Mouse (Mus musculus) hindlimb bud, embryonic 11.5 days (tissue): ENCODE results near the gene Nudcd2.
"Not testable (repeated sequence)": the region's sequence is repeated elsewhere in the genome, so short reads cannot be mapped to it uniquely, and the experiment has no call there.

Experiments used
- DNase-seq: peaks from one replicate; pipeline ENCODE4 v3.0.0-alpha.2; 2012; ENCODE audit warnings: low read depth, low spot score; ENCODE audit errors: extremely low spot score

Nudcd2 gene

DNA sequence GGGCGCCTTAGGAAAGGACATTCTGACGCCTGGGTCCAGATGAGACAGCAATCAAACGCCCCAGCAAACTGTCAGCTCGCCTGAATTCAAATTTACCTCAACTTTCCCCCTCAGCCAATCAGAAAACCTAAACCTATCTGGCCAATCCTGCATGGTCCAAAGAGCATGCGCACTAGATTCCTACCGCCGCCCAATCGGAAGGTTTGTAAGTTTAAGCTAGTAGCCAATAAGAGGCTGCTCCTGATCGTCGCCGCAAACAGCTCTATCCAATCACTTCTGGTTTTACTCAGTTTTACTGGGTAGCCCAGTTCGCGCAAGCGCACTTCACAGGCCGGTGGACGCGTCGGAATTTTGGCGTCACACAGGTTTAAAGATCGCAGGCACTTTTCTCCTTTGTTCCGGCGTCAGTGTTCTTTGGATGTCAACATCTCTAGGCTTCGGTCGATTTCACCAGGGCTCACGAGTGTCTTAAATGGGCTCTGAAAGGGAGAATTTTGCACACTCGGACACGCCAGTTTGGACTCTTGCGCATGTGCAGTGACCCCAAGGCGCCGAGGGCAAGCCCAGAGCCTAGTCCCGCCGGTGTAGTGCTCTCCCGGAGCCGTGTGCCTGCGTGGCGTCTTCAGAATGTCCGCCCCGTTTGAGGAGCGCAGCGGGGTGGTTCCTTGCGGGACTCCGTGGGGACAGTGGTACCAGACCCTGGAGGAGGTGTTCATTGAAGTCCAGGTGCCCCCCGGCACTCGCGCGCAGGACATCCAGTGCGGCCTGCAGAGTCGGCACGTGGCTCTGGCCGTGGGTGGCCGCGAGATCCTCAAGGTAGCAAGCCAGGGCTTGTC, at the start of gene Nudcd2, which contains the start of gene Hmmr:
Gene Nudcd2 (plus strand): TSS at position 329 of the 836 bp plus-strand sequence.
Gene Hmmr (minus strand): TSS at position 84 of the 836 bp plus-strand sequence.
- DNase-seq, result peak; percentile 97

DNA sequence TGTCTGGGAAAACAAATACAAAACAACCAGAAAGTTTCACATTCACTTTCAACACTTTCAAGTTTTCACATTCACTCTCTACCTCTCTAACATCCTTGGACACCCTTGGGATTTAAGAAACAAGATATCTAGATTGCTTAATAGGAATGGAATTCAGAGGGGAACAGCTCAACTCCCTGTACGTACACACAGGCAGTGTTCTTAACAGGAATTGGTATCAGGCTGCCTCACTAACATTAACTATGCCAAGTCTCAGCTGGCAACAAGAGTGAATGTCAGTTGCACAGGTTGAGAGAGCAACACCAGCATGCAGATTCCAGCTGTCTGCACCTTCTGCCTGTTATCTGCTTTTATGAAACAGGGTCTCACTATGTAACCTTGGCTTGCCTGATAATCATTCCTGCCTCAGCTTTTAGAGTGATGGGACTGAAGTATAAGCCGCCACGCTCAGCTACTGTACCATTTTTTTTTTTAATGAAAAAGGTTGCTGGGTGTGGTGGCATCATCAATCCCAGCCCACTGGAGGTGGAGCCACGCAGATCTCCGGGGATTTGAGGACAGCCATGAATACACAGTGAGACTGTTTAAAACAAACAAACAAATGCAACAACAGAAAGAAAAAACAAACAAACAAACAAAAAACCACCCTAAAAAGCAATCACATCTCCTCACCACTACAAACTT, 42.9 kb upstream of the Nudcd2 start:
- no peak for DNase-seq

DNA sequence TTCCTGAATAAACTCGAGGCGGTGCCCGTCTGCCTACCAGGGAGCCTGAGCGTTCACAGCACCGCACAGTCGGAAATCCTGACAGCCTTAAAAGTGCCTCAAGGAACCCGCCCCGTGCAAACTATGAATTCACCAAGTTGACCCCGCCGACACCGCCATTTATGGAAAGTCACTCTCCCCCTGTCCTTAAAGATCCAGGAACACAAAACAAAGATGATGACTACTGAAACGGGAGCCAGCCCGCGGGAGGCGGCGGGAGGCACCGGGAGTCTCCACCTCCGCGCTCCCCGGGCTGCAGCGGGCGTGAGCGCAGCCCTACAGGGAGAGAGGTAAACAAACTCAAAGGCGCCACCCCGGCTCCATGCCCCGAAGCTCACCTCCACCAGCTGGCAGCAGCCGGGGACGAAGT, 41.4 kb upstream of the Nudcd2 start:
- DNase-seq, result no peak

DNA sequence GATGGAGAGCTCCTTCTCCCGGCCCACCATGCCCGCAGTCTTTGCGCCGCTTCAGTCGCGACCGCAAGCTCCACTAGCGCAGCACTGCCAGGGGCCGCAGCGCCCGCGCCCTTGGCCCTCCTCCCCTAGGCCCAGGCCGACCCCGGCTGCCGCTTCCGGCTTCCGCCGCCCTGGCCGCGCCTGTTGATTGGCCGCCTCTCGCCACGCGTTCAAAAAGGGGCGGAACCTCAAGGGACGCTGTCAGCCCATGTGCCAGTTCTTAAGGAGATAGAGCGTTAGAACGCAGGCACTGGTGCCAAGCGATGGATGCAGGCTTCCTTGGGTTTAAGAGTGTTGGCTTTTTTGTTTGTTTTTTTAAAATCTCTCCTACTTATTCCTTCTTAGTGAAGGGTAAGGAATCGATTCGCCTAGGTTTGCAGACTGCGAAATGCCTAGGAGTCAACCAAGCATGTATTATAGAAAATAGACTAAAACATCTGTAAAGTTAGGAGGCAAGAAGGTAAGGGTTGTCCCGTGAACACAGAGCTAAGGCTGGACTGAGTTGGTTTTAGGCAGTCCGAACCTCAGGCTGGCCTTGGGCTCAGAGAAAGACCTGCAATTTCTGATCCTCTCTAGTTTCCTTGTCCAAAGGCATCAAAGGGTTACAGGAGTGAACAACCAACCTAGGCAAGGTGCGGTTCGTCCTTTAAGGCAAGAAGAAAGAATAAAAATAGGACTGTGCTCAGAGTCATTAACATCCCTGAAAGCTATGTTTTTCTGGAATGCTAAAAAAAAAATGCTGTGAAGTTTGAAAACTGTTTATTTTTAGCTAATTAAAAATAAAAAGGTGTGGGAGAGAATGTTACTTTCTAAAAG, 40.7 kb upstream of the Nudcd2 start:
- peak; percentile 67 for DNase-seq

DNA sequence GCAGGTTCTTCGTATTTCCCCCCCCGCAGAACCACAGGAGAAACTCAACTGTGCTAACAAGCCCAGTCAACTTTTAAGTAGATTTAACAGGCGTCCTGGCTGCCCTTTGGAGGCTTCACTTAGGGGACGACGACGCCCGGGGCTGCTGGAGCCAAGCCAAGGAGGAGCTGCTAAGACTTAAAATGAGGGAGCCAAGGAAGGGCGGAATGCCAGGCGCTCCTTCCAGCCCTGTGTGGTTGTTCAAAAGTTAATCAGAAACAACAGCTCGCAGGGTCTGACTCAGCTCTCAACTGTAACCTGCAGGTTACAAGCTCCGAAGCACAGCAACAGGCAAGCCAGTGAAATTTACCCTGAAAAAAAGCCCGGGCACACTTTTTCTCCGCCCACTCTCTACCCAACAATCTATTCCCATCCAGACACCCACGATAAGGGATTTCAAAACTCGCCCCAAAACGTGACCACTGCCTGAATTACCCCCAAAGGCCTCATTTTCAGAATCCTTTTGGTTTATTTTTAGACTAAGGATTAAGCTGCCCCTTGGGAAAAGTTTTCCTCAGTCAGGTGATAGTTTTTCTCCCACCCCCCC, 40.0 kb upstream of the Nudcd2 start:
- DNase-seq, result peak; percentile 30

DNA sequence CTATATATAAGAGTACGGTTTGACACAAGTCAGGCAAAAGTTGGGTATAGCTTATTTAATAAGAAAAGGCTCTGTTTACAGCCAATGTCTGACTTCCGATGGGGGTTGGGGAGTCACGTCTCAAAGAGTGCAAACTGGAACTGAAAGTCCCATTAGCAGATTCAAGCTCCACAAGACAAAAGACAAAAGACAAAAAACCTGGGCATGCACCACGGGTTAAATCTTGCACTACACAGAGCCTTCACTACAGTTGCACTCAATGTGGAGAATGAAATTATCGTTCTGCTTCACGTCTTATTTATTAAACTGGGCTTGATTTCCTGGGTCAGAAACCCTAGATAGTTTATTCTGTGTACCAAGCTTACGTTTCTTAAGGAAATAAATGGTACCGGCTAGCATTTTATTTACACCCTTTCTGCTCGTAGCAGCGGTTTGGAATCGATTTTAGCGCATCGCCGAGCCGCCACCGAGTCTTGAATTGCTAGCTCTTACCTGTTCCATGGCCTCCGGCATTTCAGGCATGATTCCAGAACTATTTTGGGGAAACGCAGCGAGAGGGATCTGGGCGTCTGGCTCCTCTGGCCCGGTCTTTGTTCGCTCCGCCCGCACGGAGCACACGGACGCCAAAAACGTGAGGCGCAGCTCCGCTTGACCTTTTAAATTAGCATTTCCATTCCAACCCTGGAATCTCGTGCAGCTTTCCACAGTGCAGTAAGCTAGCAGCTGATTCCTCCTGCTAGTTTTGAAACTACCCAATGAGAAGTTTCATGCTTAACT, 39.0 kb upstream of the Nudcd2 start:
- peak; percentile 74 for DNase-seq

DNA sequence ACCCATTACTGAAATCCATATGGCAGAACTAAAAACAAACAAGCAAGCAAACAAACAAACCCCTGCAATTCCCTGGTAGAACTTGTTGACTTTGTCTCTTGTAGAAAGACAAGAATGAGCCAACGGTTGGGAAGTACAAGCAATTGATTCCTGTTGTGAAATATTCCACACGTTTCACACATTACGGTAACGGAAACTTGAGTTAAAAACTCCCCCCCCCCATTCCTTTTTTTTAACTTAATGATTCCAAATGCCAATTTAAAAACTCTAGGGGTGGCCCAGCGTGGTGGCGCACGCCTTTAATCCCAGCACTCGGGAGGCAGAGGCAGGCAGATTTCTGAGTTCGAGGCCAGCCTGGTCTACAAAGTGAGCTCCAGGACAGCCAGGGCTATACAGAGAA, 38.4 kb upstream of the Nudcd2 start, which contains the start of gene Mat2b:
Gene Mat2b (minus strand): TSS at position 101 of the 400 bp plus-strand sequence.
- no peak for DNase-seq

DNA sequence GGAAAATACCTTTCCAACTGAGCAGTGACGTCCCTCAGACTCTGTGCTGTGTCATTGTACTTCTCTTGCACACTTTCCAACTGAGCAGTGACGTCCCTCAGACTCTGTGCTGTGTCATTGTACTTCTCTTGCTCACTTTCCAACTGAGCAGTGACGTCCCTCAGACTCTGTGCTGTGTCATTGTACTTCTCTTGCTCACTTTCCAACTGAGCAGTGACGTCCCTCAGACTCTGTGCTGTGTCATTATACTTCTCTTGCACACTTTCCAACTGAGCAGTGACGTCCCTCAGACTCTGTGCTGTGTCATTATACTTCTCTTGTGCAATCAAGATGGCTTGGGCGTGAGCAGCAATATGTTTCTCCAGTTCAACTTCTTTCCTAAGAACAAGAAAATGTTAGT, 23.6 kb upstream of the Nudcd2 start:
- DNase-seq, result not testable (repeated sequence)

DNA sequence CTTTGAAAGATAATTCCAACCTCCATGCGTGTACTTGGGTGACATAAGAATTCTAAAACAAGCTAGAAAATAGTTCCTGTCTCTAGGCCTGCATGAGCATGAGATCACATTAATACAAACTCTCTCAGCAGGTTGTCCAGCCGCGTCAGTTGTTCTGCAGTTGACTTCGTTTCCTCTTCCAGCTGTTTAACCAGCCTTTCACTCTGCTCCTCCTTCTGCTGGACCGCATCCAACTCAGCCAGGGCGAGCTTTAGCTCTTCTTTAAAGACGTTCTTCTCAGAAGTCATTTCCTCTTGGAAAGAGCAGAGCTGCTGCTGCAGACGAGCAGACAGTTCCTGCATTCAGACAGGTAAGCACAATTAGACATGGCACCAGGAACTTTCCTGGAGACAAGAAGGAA, 19.6 kb upstream of the Nudcd2 start:
- no peak for DNase-seq

DNA sequence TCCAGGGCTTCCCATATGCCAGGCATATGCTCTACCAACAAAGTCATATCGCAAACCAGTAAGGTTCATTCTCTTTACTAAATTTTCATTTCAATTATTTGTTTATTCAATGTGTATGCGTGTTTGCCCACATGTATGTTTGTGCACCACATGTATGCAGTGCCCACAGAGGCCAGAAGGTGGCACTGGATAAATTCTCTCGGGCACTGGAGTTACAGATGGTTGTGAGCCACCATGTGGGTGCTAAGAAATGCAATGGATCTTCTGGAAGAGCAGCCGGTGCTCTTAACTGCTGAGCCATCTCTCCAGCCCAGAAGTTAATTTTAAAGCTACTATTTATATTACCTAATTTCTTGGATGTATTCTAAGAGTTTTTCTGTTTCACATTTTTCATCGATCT, 17.9 kb upstream of the Nudcd2 start:
- no peak for DNase-seq

DNA sequence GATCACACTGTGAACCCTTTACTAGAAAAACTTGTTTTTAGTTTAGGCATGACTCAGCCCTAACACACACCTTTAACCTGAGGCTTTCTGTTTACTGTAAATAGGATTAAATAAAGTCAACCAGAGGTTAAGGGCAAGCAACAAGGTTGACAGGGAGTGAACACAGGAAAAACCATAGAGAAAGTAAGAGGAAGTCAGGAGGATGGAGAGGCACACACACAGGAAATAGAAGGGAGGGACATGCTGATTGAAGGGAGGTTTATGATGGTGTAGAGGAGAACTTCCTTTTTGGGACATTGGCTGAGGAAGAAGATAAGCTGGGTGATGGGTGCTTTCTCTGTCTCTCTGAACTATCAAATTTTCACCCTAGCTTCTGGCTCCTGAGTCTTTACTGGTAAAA, 15.1 kb upstream of the Nudcd2 start:
- no peak for DNase-seq

DNA sequence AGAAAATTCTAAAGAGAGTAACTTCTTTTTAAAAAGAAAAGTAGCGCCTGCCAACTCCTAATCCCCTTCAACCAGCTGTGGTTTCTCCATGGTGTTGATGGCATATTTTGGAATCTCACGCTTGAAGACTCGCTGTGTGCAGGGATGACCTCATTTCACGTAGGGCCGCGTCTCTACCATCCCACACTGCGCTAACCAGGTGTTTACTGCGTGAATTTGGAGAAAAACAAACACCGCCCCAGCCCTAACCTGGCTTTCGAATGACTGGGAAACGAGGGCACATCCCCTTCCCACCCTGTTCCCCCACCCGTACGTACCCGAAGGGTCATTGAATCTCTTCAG, 499 bp upstream of the Nudcd2 start:
- no peak for DNase-seq

DNA sequence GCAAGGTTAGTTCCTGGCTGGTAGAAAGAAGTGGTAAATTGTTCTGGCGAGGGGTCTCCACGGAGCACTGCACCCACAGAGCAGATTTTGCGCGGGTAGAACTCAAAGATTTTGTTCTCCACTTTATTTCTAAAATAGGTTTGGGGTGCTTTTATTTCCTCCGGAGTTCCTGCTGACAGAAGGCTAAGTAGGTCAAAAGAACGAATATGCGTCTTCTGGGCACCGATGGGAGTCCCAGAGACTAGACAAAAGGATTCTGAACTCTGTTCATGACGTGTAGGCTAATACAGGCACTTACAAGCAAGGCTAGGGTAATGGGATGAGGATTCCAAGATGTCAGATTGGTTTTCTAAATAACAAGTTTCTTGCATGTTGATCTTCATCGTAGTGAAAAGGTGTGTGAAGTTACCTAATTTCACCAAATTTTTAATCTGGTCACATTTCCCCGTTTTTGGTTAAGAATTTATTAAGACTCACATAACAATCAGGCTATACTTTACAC, 835 bp downstream of the Nudcd2 start:
- no peak for DNase-seq

DNA sequence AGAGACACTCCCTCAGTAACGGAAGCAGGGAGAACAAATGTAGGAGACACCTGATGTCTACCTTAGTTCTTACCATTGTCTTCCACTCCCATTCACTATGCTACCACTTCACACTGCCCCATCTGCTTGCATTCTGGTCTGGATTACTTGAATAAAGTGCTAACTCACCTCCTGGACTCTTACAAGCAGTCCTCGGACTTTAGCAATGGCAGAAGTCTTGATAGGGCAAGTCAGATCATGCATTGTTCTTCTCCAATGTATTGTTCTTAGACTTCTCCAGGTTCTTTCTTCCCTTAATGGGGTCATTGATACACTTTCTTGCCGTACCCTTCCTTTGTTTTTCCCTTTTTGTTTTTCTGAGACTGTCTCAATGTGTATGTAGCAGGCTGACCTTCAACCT, 3.9 kb downstream of the Nudcd2 start:
- no peak for DNase-seq

DNA sequence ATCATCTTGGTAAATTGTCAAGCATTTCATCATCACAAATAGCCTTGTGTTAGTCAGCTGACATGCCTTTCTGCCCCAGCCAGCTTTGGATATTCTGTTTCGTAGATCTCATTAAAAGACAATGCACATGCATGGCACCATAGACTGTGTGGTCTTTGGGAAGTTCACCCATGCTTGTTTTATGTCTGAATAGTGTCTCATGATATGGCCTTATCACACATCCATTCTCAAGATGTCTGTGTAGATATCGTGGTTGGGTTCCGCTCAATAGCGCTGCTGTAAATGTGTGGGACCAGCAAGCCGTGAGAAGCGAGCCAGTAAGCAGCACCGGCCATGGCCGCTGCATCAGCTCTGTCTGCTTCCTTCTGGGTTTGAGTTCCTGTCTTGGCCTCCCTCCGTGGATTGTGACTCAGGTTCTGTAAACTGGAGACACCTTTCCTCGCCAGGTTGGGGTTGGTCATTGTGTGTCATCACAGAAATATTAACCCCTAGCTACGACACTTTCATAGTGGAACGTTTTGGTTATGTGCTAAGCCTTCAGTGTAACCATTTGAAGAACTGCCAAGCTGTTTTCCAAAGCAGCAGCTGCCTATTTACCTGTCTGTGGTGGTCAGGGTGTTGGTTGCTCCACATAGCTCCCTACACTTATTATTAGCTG, 8.3 kb downstream of the Nudcd2 start:
- no peak for DNase-seq

DNA sequence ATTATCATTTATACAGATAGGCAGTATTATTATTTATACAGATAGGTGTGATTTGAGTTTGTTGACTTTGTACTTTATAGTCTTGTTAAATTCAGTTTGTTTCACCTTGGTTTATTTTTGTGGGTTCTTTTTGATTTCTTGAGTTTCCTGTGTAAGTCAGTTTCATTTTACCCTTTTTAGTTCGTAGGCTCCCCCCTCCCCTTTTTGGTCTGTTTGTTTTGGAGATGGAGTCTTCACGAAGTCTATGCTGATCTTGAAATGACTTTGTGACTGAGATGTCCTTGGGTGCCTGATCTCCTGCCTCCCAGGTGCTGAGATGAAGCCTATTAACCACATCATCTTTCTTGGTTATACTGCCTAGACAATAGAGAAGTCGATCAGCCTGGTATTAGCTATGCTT, 10.9 kb downstream of the Nudcd2 start:
- no peak for DNase-seq

DNA sequence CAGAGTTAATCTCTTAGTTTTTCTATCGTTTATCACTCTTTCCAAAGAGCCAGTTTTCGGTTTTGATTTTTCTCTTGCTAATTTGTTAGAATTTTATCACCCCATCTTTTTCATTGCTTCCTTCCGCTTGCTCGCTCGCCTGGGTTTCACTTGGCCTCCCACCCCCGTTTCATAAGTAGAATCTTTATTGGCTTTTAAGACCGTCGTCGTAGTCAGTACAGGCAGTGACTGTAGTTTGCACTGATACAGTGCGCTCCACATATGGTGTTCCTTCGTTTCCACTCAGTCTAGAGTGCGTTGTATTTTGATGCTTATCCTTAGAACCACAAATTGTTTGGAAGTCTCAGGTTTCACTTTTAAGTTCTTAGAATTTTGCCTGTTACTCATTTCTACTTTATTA, 12.9 kb downstream of the Nudcd2 start:
- no peak for DNase-seq

DNA sequence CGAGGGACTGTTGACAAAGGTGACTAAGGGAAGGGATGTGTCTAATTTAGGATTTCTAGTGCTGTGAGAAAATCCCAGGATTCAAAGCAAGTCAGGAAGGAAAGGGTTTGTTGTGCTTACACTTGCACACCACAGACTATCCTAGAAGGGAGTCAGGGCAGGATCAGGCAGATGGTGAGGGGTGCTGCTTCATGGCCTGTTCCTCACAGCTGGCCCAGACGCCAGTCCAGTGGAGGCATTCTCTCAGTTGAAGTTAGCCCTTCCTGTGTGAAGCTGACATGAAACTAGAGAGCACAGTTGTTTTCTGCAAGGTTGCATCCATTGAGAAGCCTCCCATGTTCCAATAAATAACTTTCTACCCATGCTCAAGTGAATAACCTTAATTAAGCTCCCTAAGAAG, 14.2 kb downstream of the Nudcd2 start:
- DNase-seq, result no peak

DNA sequence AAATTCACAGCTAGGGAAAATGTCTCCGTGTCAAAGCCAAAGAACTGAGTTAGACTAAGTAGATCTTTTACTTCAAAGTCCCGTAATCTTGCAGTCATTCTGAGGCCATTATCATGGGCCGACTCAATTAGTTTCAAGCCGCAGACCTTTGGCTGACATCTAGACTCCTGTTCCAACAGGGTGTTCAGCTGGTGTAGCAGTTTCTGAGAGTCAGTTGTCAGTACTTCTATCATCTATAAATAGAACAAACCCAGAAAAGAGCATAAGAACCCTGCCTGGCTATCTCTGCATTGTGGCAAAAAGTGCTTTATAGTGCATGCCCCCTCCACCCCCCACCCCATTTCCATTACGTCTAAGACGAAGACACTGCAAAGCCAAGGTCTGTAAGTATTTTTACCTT, 20.4 kb downstream of the Nudcd2 start:
- no peak for DNase-seq

DNA sequence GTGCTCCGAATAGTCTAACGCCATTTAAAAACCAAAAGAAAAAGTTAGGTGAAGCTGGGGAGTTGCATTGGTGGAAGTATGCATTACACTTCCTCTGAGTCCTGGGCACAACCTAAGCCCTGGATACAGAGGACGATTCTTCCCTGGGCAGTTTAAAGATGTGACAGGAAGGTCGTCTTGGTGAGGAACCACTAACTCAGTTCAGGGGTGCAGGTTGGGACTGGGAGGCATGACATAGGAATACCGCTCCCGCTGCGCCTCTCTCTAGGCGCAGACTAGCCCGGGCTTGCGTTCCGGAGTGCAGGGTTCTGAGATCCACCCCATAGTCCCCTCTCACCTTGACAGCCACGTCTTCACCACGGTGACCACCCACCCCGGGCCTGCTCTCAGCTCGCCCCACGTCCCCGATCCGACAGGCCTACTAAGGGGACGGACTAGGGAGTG, 21.2 kb downstream of the Nudcd2 start:
- DNase-seq, result no peak
